Mouse (Mus musculus): Measurements from ENCODE around the gene Gm21746. TPM values are rescaled to one million over a fixed set of nuclear protein-coding genes. Genes with fewer than 3 reads are reported as not detected.

The Gm21746 gene
- polyA plus RNA-seq (2017; shearing (Covaris generic)): not detected

GRCm38 (mm10) chrY:6237895-6238294 is at the start of gene Gm21746:
Gene Gm21746 (minus strand): TSS chrY:6237995.

GRCm38 (mm10) chrY:6266798-6267197 is 29.0 kb upstream of the Gm21746 start, which contains the start of gene Gm20873:
Gene Gm20873 (plus strand): TSS chrY:6267098.

Other genes with a start within 250 kb of the Gm21746 start
- not detected for gene Gm20873, start 29.1 kb upstream of the Gm21746 start, polyA plus RNA-seq (2017; shearing (Covaris generic))